Mouse (Mus musculus): ENCODE measurements at regions not wholly inside any gene's neighbourhood (a gene's known extent, or its start where the extent isn't known, plus 50 kb on each side); places are given as distances from the start of the nearest gene placed in this dataset.

DNA sequence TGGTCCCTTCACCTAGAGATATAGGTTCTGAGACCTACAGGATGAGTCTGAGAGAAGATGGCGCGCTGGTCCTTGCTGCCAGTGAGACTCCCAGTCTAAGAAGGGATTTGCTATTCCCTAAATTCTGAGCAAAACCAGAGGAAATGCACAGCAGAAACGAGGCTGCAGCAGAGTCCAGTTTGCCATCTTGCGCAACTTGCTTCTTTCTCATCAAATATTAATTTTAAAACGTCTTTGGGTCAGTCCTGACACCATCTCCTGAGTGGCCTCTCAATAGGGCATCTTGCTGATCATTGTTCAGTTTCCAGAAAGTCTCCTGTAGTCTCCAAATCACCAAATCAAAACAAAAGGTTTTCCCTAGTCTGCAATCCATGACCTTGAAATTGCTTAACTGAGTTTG is 74.8 kb upstream of the Tcerg1l start:
- TF ChIP-seq CTCF (IDR thresholded peaks at IDR 0.05; ENCODE audit: low read depth, low read length) (no peak), EP300 (IDR thresholded peaks at IDR 0.05; ENCODE audit: insufficient read depth, low read depth, low read length) (no peak)

All from ES-Bruce4 (cell line).